Mouse (Mus musculus): Measurements from ENCODE around the gene Slc20a1.

- peak; percentile 15; the same call in 1 of the 2 replicates for TF ChIP-seq EP300 (IDR thresholded peaks at IDR 0.05)
- no peak for TF ChIP-seq CTCF (IDR thresholded peaks at IDR 0.05)
Measured at GRCm38 (mm10) chr2:129197843-129198435, 625 bp upstream of the Slc20a1 start.
